Mouse (Mus musculus): Measurements from ENCODE around the gene Tmpo. TPM values are rescaled to one million over a fixed set of nuclear protein-coding genes. Genes with fewer than 3 reads are reported as not detected.

Tmpo gene
- polyA plus RNA-seq, 1 experiment, result 21.1 TPM

DNA sequence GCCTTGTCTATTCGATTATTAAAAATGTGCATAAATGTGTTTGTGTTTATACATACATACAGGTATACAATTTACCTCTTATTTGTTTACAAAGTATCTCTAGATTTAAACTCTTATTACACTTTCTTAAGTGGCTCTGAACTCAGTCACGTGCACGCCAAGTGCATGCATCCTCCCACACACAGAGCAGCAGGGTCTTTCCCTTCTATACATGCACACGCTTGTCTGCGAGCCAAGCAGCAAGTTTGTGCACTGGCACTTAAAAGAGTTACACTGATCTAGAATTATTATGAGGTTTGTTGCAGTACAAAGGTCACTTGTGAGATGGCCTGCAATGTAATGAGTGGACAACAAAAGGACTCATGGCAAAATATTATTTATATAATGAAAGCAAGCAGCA lies 20.1 kb downstream of the Tmpo start:
- H3K4me1 ChIP-seq (ENCODE audit: control insufficient read depth, insufficient read depth, low read length), result peaks cover 7% of the 10 kb centered on the region
- no peak for DNase-seq
- no peak overlapping the region for H3K27ac ChIP-seq (ENCODE audit: insufficient read depth, low read depth, low read length)
- H3K4me3 ChIP-seq (ENCODE audit: insufficient read depth, low read depth, low read length), result no peak overlapping the region
- TF ChIP-seq CTCF (conservative IDR thresholded peaks at IDR 0.05; ENCODE audit: insufficient read depth, insufficient read length, low read depth, low read length), result no peak
- 80% methylated on average over 5 of the region's 5 CpGs for WGBS
- peaks cover 6% of the 10 kb centered on the region for H3K36me3 ChIP-seq (ENCODE audit: control insufficient read depth, insufficient read depth, low read length)
- H3K27me3 ChIP-seq (replicated peaks; ENCODE audit: control insufficient read depth, insufficient read depth, low read length), result no peaks in the 10 kb centered on the region

DNA sequence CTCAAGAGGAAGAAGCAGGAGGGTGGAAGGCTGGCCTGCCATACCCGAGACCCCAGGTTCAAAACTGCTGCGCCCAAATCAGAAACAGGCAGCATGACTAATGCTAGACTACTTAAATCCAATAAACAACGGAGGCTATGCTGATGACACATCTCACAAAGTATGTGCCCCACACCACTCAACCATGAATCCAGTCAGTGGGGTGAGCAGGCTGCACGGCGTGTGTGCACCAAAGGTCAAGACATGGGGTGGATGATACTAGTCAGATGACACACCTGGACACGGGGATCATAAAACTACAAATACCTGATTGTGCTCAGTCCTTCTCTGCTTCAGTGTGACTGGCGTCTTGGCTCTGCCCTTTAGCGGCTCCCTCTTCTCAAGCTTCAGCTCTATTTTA lies 22.7 kb downstream of the Tmpo start:
- WGBS, result 29% methylated on average over 8 of the region's 8 CpGs
- Histone ChIP-seq H3K4me1 (ENCODE audit: control insufficient read depth, insufficient read depth, low read length) (peaks cover 7% of the 10 kb centered on the region), H3K27me3 (replicated peaks; ENCODE audit: control insufficient read depth, insufficient read depth, low read length) (no peaks in the 10 kb centered on the region), H3K27ac (ENCODE audit: insufficient read depth, low read depth, low read length) (no peak overlapping the region), H3K36me3 (ENCODE audit: control insufficient read depth, insufficient read depth, low read length) (peaks cover 1% of the 10 kb centered on the region; the same call in 1 of the 2 replicates), H3K4me3 (ENCODE audit: insufficient read depth, low read depth, low read length) (no peak overlapping the region)
- peak; percentile 35 for DNase-seq
- TF ChIP-seq POLR2A (IDR thresholded peaks at IDR 0.05; ENCODE audit: low read depth, low read length) (no peak), CTCF (conservative IDR thresholded peaks at IDR 0.05; ENCODE audit: insufficient read depth, insufficient read length, low read depth, low read length) (no peak)

DNA sequence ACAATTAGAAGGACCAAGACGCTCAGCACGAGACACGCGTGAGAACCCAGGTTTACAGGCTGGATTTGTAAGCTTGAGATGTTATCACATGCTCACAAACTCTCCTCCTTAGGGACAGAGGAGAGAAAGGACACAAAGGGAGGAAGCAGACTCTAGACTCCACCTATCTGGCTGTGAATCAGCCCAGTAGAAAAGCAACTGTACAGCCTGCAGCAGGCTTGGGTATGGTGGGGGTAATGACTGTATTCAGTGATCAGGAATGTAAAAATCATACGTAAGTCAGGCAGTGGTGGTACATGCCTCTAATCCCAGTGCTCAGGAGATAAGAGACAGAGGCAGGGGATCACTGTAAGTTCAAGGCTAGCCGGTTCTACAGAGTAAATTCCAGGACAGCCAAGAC lies 24.8 kb downstream of the Tmpo start:
- peaks cover 1% of the 10 kb centered on the region for H3K36me3 ChIP-seq (ENCODE audit: control insufficient read depth, insufficient read depth, low read length)

DNA sequence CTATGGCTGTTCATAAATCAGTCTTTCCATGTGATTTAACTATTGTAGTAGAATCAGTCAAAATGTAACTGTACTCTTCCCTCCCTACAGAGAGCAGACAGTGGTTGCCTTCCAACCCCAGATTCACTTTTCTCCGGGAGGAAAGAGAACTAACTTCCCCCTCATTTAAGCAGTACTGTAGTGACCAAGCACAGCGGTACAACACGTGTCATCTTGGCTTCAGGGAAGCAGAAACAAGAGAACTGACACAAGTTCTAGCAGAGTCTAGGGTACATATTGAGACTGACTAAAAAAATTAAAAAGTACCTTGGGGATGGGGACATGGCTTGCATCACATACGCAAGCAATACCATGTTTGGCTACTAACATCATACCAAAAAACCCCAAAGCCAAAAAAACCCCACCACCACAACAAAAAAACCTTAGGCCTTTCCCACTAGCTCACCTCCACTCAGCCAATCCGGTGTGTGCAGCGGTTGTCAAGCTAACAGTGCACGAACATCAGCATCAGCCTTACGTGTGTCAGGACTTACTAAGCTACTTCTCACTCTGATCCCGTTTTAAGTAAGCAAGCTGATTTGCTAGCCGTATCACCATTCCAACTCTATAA lies 27.1 kb downstream of the Tmpo start:
- no peak overlapping the region for H3K27ac ChIP-seq (ENCODE audit: insufficient read depth, low read depth, low read length)
- DNase-seq, result no peak
- no peaks in the 10 kb centered on the region for H3K27me3 ChIP-seq (replicated peaks; ENCODE audit: control insufficient read depth, insufficient read depth, low read length)
- H3K36me3 ChIP-seq (ENCODE audit: control insufficient read depth, insufficient read depth, low read length), result peaks cover 5% of the 10 kb centered on the region
- H3K4me3 ChIP-seq (ENCODE audit: insufficient read depth, low read depth, low read length), result no peak overlapping the region
- peaks cover 5% of the 10 kb centered on the region; the same call in 1 of the 2 replicates for H3K4me1 ChIP-seq (ENCODE audit: control insufficient read depth, insufficient read depth, low read length)
- WGBS, result 71% methylated on average over 10 of the region's 10 CpGs
- TF ChIP-seq CTCF (conservative IDR thresholded peaks at IDR 0.05; ENCODE audit: insufficient read depth, insufficient read length, low read depth, low read length), result no peak
- TF ChIP-seq POLR2A (IDR thresholded peaks at IDR 0.05; ENCODE audit: low read depth, low read length), result no peak

More for the DNA sequence above, 24.8 kb downstream of the Tmpo start:
- no peaks in the 10 kb centered on the region for H3K27me3 ChIP-seq (replicated peaks; ENCODE audit: control insufficient read depth, insufficient read depth, low read length)
- H3K4me3 ChIP-seq (ENCODE audit: insufficient read depth, low read depth, low read length), result no peak overlapping the region
- 66% methylated on average over 6 of the region's 6 CpGs for WGBS
- H3K27ac ChIP-seq (ENCODE audit: insufficient read depth, low read depth, low read length), result no peak overlapping the region
- peaks cover 7% of the 10 kb centered on the region for H3K4me1 ChIP-seq (ENCODE audit: control insufficient read depth, insufficient read depth, low read length)
- peak; percentile 50 for DNase-seq
- TF ChIP-seq CTCF (conservative IDR thresholded peaks at IDR 0.05; ENCODE audit: insufficient read depth, insufficient read length, low read depth, low read length) (no peak), POLR2A (IDR thresholded peaks at IDR 0.05; ENCODE audit: low read depth, low read length) (no peak)

DNA sequence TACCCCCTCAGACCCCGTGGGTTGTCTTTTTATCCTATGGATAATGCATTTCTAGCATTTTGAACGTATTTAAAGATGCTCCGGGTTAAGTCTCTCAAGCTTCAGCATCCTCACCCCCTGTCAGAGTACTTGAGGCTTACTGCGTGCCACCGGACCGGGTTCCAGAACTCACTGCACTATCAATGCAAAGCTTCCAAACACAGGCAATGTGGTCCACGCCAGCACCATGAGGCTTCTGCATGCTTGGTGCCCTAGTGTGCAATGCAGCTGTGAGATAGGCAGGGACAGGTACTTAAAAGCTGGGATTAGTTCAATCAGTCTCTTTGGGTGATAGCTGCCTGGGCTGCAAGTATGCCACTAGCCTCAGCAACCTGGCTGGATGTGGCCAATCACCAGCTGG lies 35.7 kb downstream of the Tmpo start:
- no peaks in the 10 kb centered on the region for H3K27me3 ChIP-seq (replicated peaks; ENCODE audit: control insufficient read depth, insufficient read depth, low read length)
- peaks cover 7% of the 10 kb centered on the region for H3K36me3 ChIP-seq (ENCODE audit: control insufficient read depth, insufficient read depth, low read length)
- H3K4me3 ChIP-seq (ENCODE audit: insufficient read depth, low read depth, low read length), result no peak overlapping the region
- no peak overlapping the region for H3K27ac ChIP-seq (ENCODE audit: insufficient read depth, low read depth, low read length)
- no peaks in the 10 kb centered on the region for H3K4me1 ChIP-seq (ENCODE audit: control insufficient read depth, insufficient read depth, low read length)
- DNase-seq, result no peak
- WGBS, result 97% methylated on average over 7 of the region's 7 CpGs
- TF ChIP-seq POLR2A (IDR thresholded peaks at IDR 0.05; ENCODE audit: low read depth, low read length) (no peak), CTCF (conservative IDR thresholded peaks at IDR 0.05; ENCODE audit: insufficient read depth, insufficient read length, low read depth, low read length) (no peak)

DNA sequence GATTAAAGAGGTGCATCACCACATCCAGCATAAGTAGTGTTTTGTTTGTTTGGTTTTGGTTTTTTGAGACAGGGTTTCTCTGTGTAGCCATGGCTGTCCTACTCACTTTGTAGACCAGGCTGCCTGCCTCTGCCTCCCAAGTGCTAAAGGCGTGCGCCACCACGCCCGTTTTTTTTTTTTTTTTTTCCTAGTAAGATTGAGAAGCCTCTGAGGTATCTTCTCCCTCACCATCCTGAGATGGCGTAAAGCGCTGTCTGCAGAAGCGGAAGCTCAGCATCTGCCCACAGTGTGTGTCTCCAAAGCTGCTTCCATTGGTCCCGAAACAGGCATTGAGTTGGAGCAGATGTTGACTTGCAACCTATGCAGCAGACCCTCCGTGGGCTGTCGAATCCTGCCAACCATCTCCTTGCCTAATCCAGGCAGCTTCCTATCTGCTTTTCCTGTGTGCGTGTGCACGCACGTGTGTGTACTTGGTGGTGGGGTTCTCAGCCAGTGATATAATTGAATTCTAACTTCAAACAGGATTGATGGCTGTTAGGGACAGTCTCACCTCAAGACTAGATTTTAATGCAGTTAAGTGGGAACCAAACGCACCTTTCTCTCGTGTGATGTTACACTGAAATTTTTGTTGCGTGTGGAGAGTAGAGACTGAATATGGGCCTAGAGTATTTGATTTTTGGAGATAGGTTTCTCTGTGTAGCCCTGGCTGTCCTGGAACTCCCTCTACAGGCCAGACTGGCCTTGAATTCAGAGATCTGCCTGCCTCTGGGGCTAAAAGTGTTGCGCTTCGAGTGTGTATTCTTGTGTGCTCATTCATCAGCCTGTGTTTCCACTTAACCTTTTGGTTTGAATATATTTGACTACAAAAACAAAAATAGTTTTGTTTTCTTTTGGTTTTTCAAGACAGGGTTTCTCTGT lies 37.5 kb downstream of the Tmpo start:
- Histone ChIP-seq H3K4me3 (ENCODE audit: insufficient read depth, low read depth, low read length) (no peak overlapping the region), H3K36me3 (ENCODE audit: control insufficient read depth, insufficient read depth, low read length) (peaks cover under 1% of the 10 kb centered on the region; the same call in 1 of the 2 replicates), H3K27me3 (replicated peaks; ENCODE audit: control insufficient read depth, insufficient read depth, low read length) (no peaks in the 10 kb centered on the region), H3K27ac (ENCODE audit: insufficient read depth, low read depth, low read length) (no peak overlapping the region), H3K4me1 (ENCODE audit: control insufficient read depth, insufficient read depth, low read length) (no peaks in the 10 kb centered on the region)
- 67% methylated on average over 18 of the region's 18 CpGs for WGBS
- no peak for TF ChIP-seq CTCF (conservative IDR thresholded peaks at IDR 0.05; ENCODE audit: insufficient read depth, insufficient read length, low read depth, low read length)
- no peak for TF ChIP-seq POLR2A (IDR thresholded peaks at IDR 0.05; ENCODE audit: low read depth, low read length)
- no peak for DNase-seq

DNA sequence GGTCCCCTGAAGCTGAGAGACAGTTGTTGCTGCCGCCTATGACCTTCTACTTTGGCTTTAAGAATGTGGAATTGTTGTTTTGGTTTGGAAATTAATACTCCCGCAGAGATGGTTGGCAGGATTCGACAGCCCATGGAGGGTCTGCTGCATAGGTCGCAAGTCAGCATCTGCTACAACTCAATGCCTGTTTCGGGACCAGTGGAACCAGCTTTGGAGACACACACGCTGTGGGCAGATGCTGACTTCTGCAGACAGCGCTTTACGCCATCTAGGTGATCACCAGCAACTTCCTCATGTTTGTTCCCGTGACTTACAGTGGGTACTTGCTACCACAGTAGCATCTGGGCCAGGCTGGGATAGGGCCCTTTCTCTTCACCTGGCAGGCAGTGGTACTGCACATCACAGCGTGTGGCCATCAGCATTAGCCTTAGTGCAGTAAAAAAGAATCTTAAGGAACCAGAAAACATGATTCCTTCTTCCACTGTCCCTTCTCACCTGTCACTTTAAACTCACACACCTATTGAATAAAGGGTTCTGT lies 38.4 kb downstream of the Tmpo start:
- WGBS, result 53% methylated on average over 10 of the region's 10 CpGs
- no peaks in the 10 kb centered on the region for H3K27me3 ChIP-seq (replicated peaks; ENCODE audit: control insufficient read depth, insufficient read depth, low read length)
- DNase-seq, result no peak
- H3K27ac ChIP-seq (ENCODE audit: insufficient read depth, low read depth, low read length), result no peak overlapping the region
- no peak for TF ChIP-seq CTCF (conservative IDR thresholded peaks at IDR 0.05; ENCODE audit: insufficient read depth, insufficient read length, low read depth, low read length)
- no peak for TF ChIP-seq POLR2A (IDR thresholded peaks at IDR 0.05; ENCODE audit: low read depth, low read length)
- no peaks in the 10 kb centered on the region for H3K4me1 ChIP-seq (ENCODE audit: control insufficient read depth, insufficient read depth, low read length)
- no peaks in the 10 kb centered on the region; the same call in 1 of the 2 replicates for H3K36me3 ChIP-seq (ENCODE audit: control insufficient read depth, insufficient read depth, low read length)
- no peak overlapping the region for H3K4me3 ChIP-seq (ENCODE audit: insufficient read depth, low read depth, low read length)

Data from kidney, adult 2 months (tissue).